Comparison of ENCODE assay signal across 13 mouse cellular contexts in the genomic region with DNA sequence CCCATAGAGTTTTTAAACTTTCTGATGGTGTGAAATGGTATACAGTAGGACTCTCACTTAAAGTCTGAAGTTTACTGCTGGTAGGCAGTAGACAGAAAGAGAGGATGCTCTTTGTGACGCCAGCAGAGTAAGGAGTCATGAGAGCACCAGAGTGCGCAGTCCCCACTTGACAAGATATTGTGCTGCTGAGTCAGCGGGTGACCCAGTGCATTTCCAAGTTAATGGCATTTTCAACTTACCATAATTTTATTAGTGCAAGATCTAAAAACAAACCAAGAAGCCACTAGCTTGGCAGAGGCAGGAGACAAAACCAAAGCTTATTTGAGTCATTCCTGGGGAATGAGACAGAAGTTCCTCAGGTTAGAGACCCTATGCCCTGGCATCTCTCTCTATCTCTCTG.
"Had no signal": no experiment of that assay in that cellular context is flagged by ENCODE, and none has a peak within 500 bp of the region (broad histone marks: within the 10 kb centered on the region; RNA-seq: fewer than 3 reads in every experiment).

No protein-coding gene starts in this region.

- DNase-seq: lung, adult 18-20 months; lung, embryonic 14.5 days; lung, postnatal 10 days; lung, postnatal 4 days; midbrain, embryonic 14.5 days; retina, postnatal 1 day; right cerebral cortex, adult 18-20 months; right cerebral cortex, postnatal 25 days; right cerebral cortex, postnatal 4 days; spleen, adult 18-20 months; thymus, adult 2 months; thymus, postnatal 25 days; thymus, postnatal 4 days had no signal
